Mouse (Mus musculus) bone marrow macrophage, adult 2 months (primary cell): Measurements from ENCODE around the gene Lmf2. TPM values are rescaled to one million over a fixed set of nuclear protein-coding genes. Genes with fewer than 3 reads are reported as not detected.

Experiments used
- H3K27ac ChIP-seq: 2 replicates; pipeline ENCODE4 v1.5.1; 2012; ENCODE audit warnings: low read depth, low read length; ENCODE audit not compliant: insufficient read depth
- H3K4me1 ChIP-seq: 2 replicates; pipeline ENCODE4 v1.6.1; 2012; ENCODE audit warnings: low read length; ENCODE audit not compliant: control insufficient read depth, insufficient read depth
- H3K4me3 ChIP-seq: 2 replicates; pipeline ENCODE4 v1.5.1; 2012; ENCODE audit warnings: mild to moderate bottlenecking, low read length, moderate library complexity; ENCODE audit not compliant: insufficient read depth
- CTCF ChIP-seq: IDR thresholded peaks from 2 replicates; pipeline ENCODE4 v1.5.1; 2012; ENCODE audit warnings: low read depth, mild to moderate bottlenecking, low read length, moderate library complexity
- POLR2A ChIP-seq: IDR thresholded peaks from 2 replicates; pipeline ENCODE4 v1.6.1; 2012; ENCODE audit warnings: mild to moderate bottlenecking, low read depth, low read length, borderline replicate concordance
- polyA plus RNA-seq: library from polyadenylated mRNA; stranded (reverse); fragments of >200 nt; gene quantifications from 2 replicates; pipeline ENCODE4 v1.2.4, GENCODE M21; 2012; ENCODE audit not compliant: missing spikeins, insufficient read depth, insufficient read length

Gene Lmf2
- polyA plus RNA-seq, 1 experiment, result 48.1 TPM

- H3K4me1 ChIP-seq, result peaks cover 45% of the 10 kb centered on the region
- TF ChIP-seq CTCF (no peak), POLR2A (no peak)
- H3K27ac ChIP-seq, result no peak overlapping the region
- H3K4me3 ChIP-seq, result no peak overlapping the region
Observed at GRCm38 (mm10) chr15:89307461-89307860, 48.0 kb downstream of the Lmf2 start.

GRCm38 (mm10) chr15:89305966-89306365 lies 49.5 kb downstream of the Lmf2 start:
- H3K4me1 ChIP-seq, result peaks cover 36% of the 10 kb centered on the region
- TF ChIP-seq CTCF (no peak), POLR2A (no peak)
- H3K4me3 ChIP-seq, result no peak overlapping the region
- H3K27ac ChIP-seq, result no peak overlapping the region

Other genes starting within 250 kb of the Lmf2 start
- 10.4 and 15.4 TPM in 2 replicates for gene Tubgcp6, start 232.5 kb downstream of the Lmf2 start, polyA plus RNA-seq
- gene Hdac10, start 227.0 kb downstream of the Lmf2 start, polyA plus RNA-seq, result 13.3 and 16.3 TPM in 2 replicates
- gene Mapk12, start 215.0 kb downstream of the Lmf2 start, polyA plus RNA-seq, result not detected in 2 replicates
- 2.2 and 2.7 TPM in 2 replicates for gene Mapk11, start 206.0 kb downstream of the Lmf2 start, polyA plus RNA-seq
- 432 and 457 TPM in 2 replicates for gene Plxnb2, start 174.9 kb downstream of the Lmf2 start, polyA plus RNA-seq
- 3.4 and 3.8 TPM in 2 replicates for gene Dennd6b, start 159.2 kb downstream of the Lmf2 start, polyA plus RNA-seq
- gene Ppp6r2, start 144.1 kb downstream of the Lmf2 start, polyA plus RNA-seq, result 31.6 and 32.7 TPM in 2 replicates
- gene Sbf1, start 40.3 kb downstream of the Lmf2 start, polyA plus RNA-seq, result 71.1 and 79.8 TPM in 2 replicates
- not detected in 2 replicates for gene Adm2, start 32.9 kb downstream of the Lmf2 start, polyA plus RNA-seq
- not detected in 2 replicates for gene Miox, start 21.3 kb downstream of the Lmf2 start, polyA plus RNA-seq
- 140 and 142 TPM in 2 replicates for gene Ncaph2, start 60 bp upstream of the Lmf2 start, polyA plus RNA-seq
- 12.5 and 15.3 TPM in 2 replicates for gene Sco2, start 18.2 kb upstream of the Lmf2 start, polyA plus RNA-seq
- gene Tymp, start 21.4 kb upstream of the Lmf2 start, polyA plus RNA-seq, result 0.28 TPM in 1 of 2 replicates, not detected in the other
- not detected in 2 replicates for gene Odf3b, start 23.6 kb upstream of the Lmf2 start, polyA plus RNA-seq
- not detected in 2 replicates for gene Klhdc7b, start 29.3 kb upstream of the Lmf2 start, polyA plus RNA-seq
- not detected in 2 replicates for gene Syce3, start 54.8 kb upstream of the Lmf2 start, polyA plus RNA-seq
- gene Cpt1b, start 70.2 kb upstream of the Lmf2 start, polyA plus RNA-seq, result 2.0 TPM in 1 of 2 replicates, not detected in the other
- 0.72 and 1.1 TPM in 2 replicates for gene C730034F03Rik, start 73.9 kb upstream of the Lmf2 start, polyA plus RNA-seq
- gene Gm44502, start 74.0 kb upstream of the Lmf2 start, polyA plus RNA-seq, result 0.94 and 1.1 TPM in 2 replicates
- gene Chkb, start 74.2 kb upstream of the Lmf2 start, polyA plus RNA-seq, result 115 and 138 TPM in 2 replicates
- not detected in 2 replicates for gene Mapk8ip2, start 98.3 kb upstream of the Lmf2 start, polyA plus RNA-seq
- gene Arsa, start 121.8 kb upstream of the Lmf2 start, polyA plus RNA-seq, result 30.4 and 33.6 TPM in 2 replicates
- gene Shank3, start 144.0 kb upstream of the Lmf2 start, polyA plus RNA-seq, result not detected in 2 replicates
- gene Acr, start 212.7 kb upstream of the Lmf2 start, polyA plus RNA-seq, result not detected in 2 replicates
- gene Rabl2, start 236.3 kb upstream of the Lmf2 start, polyA plus RNA-seq, result 12.0 and 12.3 TPM in 2 replicates